Mouse (Mus musculus) left cerebral cortex, postnatal 4 days (tissue): ENCODE results near the gene Zfp616. TPM values are rescaled to one million over a fixed set of nuclear protein-coding genes. Genes with fewer than 3 reads are reported as not detected.

Experiments used
- DNase-seq: peaks from one replicate; pipeline ENCODE4 v3.0.0-alpha.2; 2022
- intact Hi-C: fragments of 180-260 bp; cut with DNase I; formaldehyde crosslinking; loops from one replicate; pipeline ENCODE4 v1.15.1; 2025
- total RNA-seq, 2 experiments: library from RNA; stranded (reverse); gene quantifications; 2 replicates each; pipeline ENCODE4 v1.2.3; 2021

The Zfp616 gene
- not detected for total RNA-seq

DNA sequence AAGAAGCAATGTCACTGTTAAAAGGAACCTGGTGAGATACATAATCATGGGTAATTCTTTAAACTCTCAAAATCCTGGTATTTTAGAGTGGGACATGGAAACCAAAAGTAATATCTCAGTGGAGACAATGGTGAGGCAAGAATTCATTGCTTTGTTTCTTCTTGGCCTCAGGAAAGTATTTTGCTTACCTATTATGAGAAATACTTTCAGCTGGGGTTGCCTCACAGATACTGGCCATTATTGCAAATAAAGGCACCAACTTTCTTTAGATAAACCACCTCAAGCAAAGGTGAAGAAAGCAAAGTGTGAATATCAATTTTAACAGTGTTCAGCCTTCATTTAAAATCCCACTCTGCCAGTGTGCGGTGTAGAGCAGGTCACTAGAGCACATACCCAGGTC lies at the start of gene Zfp616:
Gene Zfp616, plus strand, starts transcription at position 301 of the 400 bp plus-strand sequence.
- DNase-seq: no peak
- intact Hi-C loops: no loop called here

DNA sequence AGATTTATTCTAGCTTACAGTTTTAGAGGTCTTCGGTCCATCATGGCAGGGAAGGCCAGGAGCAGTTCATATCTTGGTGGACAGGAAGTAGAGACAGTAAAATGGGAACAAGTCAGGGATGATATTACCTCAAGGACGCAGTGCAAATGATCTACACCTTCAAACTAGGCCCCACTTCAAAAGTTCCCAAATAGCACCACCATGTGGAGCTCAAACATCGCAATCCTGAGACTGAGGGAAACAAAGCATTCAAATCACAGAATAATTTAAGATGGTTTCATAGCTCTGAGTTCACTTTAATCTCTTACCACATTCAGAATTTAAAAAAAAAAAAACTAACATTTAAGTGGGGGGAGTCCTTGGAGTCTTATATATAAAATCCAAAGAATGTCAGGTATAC lies 18.4 kb upstream of the Zfp616 start:
- DNase-seq: no peak
- intact Hi-C loops: no loop called here

DNA sequence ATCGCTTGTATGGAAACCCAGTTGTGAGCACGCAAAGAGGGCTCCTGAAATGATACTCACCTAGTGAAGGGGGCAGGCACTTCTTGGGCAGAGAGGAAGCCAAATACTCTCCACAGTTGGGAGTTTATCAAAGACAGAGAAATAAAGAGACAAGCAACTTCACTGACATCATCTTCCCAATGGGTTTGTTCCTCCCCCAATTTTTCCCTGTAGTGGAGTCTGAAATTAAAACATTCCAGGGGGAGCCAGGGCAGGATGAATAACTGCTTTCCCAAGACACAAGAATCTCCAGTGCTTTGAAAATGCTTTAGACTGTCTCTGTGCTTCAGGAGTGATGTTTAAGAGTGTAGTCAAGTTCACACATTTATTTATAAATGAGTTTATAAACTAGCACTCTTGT lies 13.3 kb upstream of the Zfp616 start, which contains the start of the genes Olfr139 and Olfr399:
Gene Olfr139, minus strand, starts transcription at position 101 of the 400 bp plus-strand sequence.
Gene Olfr399, minus strand, starts transcription at position 165 of the 400 bp plus-strand sequence.
- intact Hi-C loops: no loop called here
- DNase-seq: no peak

DNA sequence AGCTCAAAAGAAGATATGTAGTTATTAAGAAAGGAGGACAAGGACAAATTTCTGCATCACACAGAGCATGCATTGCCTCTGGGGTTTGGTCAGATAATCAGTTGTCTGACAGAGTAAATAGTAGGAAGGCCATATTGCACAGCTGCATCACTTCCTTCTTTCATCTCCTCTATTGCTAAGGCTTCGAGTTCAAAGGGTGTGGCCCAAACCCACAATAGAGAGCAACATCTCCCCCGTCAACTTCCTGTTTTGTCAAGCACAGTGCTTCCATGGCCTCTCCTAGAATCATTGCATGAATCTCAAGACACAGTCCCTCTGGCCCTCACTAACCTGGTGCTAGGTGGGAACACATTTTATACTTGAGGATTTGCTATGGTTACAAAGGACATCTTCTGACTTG lies 31.0 kb downstream of the Zfp616 start:
- intact Hi-C loops: no loop called here
- no peak for DNase-seq

GRCm38 (mm10) chr11:74101507-74101906 lies 31.8 kb downstream of the Zfp616 start:
- DNase-seq: no peak
- intact Hi-C loops: no loop called here

DNA sequence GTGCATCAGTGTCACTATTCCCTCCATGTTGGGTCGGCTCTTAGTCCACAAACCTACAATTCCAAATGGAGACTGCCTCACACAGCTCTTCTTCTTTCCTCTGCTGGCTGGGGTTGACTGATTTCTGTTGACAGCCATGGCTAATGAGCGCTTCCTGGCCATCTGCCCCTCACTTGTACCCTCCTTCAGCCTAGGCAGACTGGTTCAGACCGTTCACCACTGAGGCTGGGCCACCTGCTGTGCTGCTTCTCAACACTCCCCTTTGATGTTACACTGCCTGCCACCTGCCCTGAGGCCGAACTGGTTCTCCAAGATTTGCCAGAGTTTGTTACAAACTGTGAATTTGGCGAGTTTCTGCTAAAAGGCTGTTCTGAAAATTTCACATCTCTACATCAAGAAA lies 35.3 kb downstream of the Zfp616 start:
- peak; percentile 92 for DNase-seq
- intact Hi-C loops: no loop called here

- intact Hi-C loops: no loop called here
Observed at GRCm38 (mm10) chr11:74113412-74113811, 43.7 kb downstream of the Zfp616 start, which contains the start of gene Olfr401. TSS of gene Olfr401 (plus strand) at chr11:74113712.

More at GRCm38 (mm10) chr11:74113412-74113811, 43.7 kb downstream of the Zfp616 start, which contains the start of gene Olfr401:
- DNase-seq: no peak

Other genes with a start within 250 kb of the Zfp616 start
- gene Olfr393, start 218.5 kb upstream of the Zfp616 start, total RNA-seq: not detected
- gene Olfr394, start 179.2 kb upstream of the Zfp616 start, total RNA-seq: not detected
- gene Olfr395, start 160.7 kb upstream of the Zfp616 start, total RNA-seq: not detected
- gene Olfr23, start 133.3 kb upstream of the Zfp616 start, total RNA-seq: not detected
- gene Olfr397, start 109.1 kb upstream of the Zfp616 start, total RNA-seq: not detected
- gene Olfr398, start 79.5 kb upstream of the Zfp616 start, total RNA-seq: not detected
- gene Olfr139, start 13.4 kb upstream of the Zfp616 start, total RNA-seq: not detected
- gene Olfr399, start 13.3 kb upstream of the Zfp616 start, total RNA-seq: not detected
- not detected for gene Olfr401, start 43.8 kb downstream of the Zfp616 start, total RNA-seq
- not detected for gene Olfr402, start 83.6 kb downstream of the Zfp616 start, total RNA-seq
- gene Olfr403, start 116.3 kb downstream of the Zfp616 start, total RNA-seq: not detected
- gene Olfr43, start 141.4 kb downstream of the Zfp616 start, total RNA-seq: not detected
- not detected for gene Olfr406, start 189.9 kb downstream of the Zfp616 start, total RNA-seq
- gene Olfr59, start 213.8 kb downstream of the Zfp616 start, total RNA-seq: not detected